Mouse (Mus musculus): Measurements from ENCODE around the gene Park7. TPM values are rescaled to one million over a fixed set of nuclear protein-coding genes. Genes with fewer than 3 reads are reported as not detected.

Gene Park7
- 287 and 319 TPM in 2 replicates for polyA plus RNA-seq (2015; fragmentation: Nextera tagmentation; extraction: Ambion mirVana)

GRCm38 (mm10) chr4:150914290-150914733, at the start of gene Park7, which contains the start of gene Tnfrsf9:
Park7 (minus strand) TSS chr4:150914437.
Tnfrsf9 (plus strand) TSS chr4:150914562.
- Histone ChIP-seq H3K9me3 (replicated peaks) (no peaks in the 10 kb centered on the region), H3K9ac (peak within 1 kb of the TSS; percentile 68), H3K27me3 (no peaks in the 10 kb centered on the region), H3K4me1 (replicated peaks) (peaks cover 17% of the 10 kb centered on the region), H3K4me3 (peak within 1 kb of the TSS; percentile 70), H3K27ac (peak within 1 kb of the TSS; percentile 86), H3K4me2 (peak within 1 kb of the TSS; percentile 69), H3K36me3 (no peaks in the 10 kb centered on the region)
- peak; percentile 83 for ATAC-seq (replicated peaks; ENCODE audit: insufficient number of reproducible peaks, insufficient read depth, low FRiP score, low read depth)
- WGBS, result 0% methylated on average over 48 of the region's 48 CpGs

- H3K4me3 ChIP-seq, result no peak overlapping the region
- H3K4me1 ChIP-seq (replicated peaks), result 0 out of 2 replicates have a peak, but pooled peaks cover 4% of the 10 kb centered on the region
- WGBS, result 68% methylated on average over 2 of the region's 2 CpGs
- H3K9ac ChIP-seq, result no peak overlapping the region
- no peak overlapping the region for H3K4me2 ChIP-seq
- no peaks in the 10 kb centered on the region for H3K27me3 ChIP-seq
- no peak for ATAC-seq (replicated peaks; ENCODE audit: insufficient number of reproducible peaks, insufficient read depth, low FRiP score, low read depth)
- H3K36me3 ChIP-seq, result no peaks in the 10 kb centered on the region
- H3K27ac ChIP-seq, result no peak overlapping the region
- H3K9me3 ChIP-seq (replicated peaks), result no peaks in the 10 kb centered on the region
Measured at GRCm38 (mm10) chr4:150963711-150964110, 49.5 kb upstream of the Park7 start.

- Histone ChIP-seq H3K9ac (no peak overlapping the region), H3K27me3 (no peaks in the 10 kb centered on the region), H3K9me3 (replicated peaks) (no peaks in the 10 kb centered on the region), H3K4me1 (replicated peaks) (0 out of 2 replicates have a peak, but pooled peaks cover 4% of the 10 kb centered on the region), H3K36me3 (no peaks in the 10 kb centered on the region), H3K27ac (no peak overlapping the region), H3K4me2 (no peak overlapping the region), H3K4me3 (no peak overlapping the region)
- no peak for ATAC-seq (replicated peaks; ENCODE audit: insufficient number of reproducible peaks, insufficient read depth, low FRiP score, low read depth)
- WGBS, result 39% methylated on average over 6 of the region's 6 CpGs
Measured at GRCm38 (mm10) chr4:150962231-150962630, 48.0 kb upstream of the Park7 start.

GRCm38 (mm10) chr4:150958536-150958935, 44.3 kb upstream of the Park7 start:
- WGBS, result 71% methylated on average over 7 of the region's 7 CpGs
- no peak for ATAC-seq (replicated peaks; ENCODE audit: insufficient number of reproducible peaks, insufficient read depth, low FRiP score, low read depth)

GRCm38 (mm10) chr4:150957106-150957458, 42.8 kb upstream of the Park7 start:
- WGBS, result 54% methylated on average over 1 of the region's 1 CpGs
- H3K27me3 ChIP-seq, result no peaks in the 10 kb centered on the region
- no peaks in the 10 kb centered on the region for H3K9me3 ChIP-seq (replicated peaks)
- H3K9ac ChIP-seq, result no peak overlapping the region
- no peaks in the 10 kb centered on the region for H3K4me1 ChIP-seq (replicated peaks)
- no peak overlapping the region for H3K4me2 ChIP-seq
- no peak overlapping the region for H3K4me3 ChIP-seq
- no peak overlapping the region for H3K27ac ChIP-seq
- H3K36me3 ChIP-seq, result no peaks in the 10 kb centered on the region
- no peak for ATAC-seq (replicated peaks; ENCODE audit: insufficient number of reproducible peaks, insufficient read depth, low FRiP score, low read depth)

More at GRCm38 (mm10) chr4:150958536-150958935, 44.3 kb upstream of the Park7 start:
- Histone ChIP-seq H3K36me3 (no peaks in the 10 kb centered on the region), H3K4me2 (no peak overlapping the region), H3K4me1 (replicated peaks) (no peaks in the 10 kb centered on the region), H3K9ac (no peak overlapping the region), H3K27ac (no peak overlapping the region), H3K9me3 (replicated peaks) (no peaks in the 10 kb centered on the region), H3K27me3 (no peaks in the 10 kb centered on the region), H3K4me3 (no peak overlapping the region)

GRCm38 (mm10) chr4:150956369-150957105, 42.3 kb upstream of the Park7 start:
- Histone ChIP-seq H3K27me3 (no peaks in the 10 kb centered on the region), H3K36me3 (no peaks in the 10 kb centered on the region), H3K4me2 (no peak overlapping the region), H3K27ac (no peak overlapping the region), H3K9me3 (replicated peaks) (no peaks in the 10 kb centered on the region), H3K4me3 (no peak overlapping the region), H3K4me1 (replicated peaks) (no peaks in the 10 kb centered on the region), H3K9ac (no peak overlapping the region)
- ATAC-seq (replicated peaks; ENCODE audit: insufficient number of reproducible peaks, insufficient read depth, low FRiP score, low read depth), result no peak
- WGBS, result 53% methylated on average over 13 of the region's 13 CpGs

- no peaks in the 10 kb centered on the region for H3K27me3 ChIP-seq
- H3K4me2 ChIP-seq, result no peak overlapping the region
- H3K9ac ChIP-seq, result no peak overlapping the region
- H3K4me1 ChIP-seq (replicated peaks), result no peaks in the 10 kb centered on the region
- 70% methylated on average over 10 of the region's 10 CpGs for WGBS
- ATAC-seq (replicated peaks; ENCODE audit: insufficient number of reproducible peaks, insufficient read depth, low FRiP score, low read depth), result no peak
- no peaks in the 10 kb centered on the region for H3K36me3 ChIP-seq
- no peaks in the 10 kb centered on the region for H3K9me3 ChIP-seq (replicated peaks)
- H3K4me3 ChIP-seq, result no peak overlapping the region
- no peak overlapping the region for H3K27ac ChIP-seq
Measured at GRCm38 (mm10) chr4:150950972-150951371, 36.7 kb upstream of the Park7 start.

- Histone ChIP-seq H3K36me3 (no peaks in the 10 kb centered on the region), H3K4me1 (replicated peaks) (no peaks in the 10 kb centered on the region), H3K27me3 (no peaks in the 10 kb centered on the region), H3K27ac (no peak overlapping the region), H3K9ac (no peak overlapping the region), H3K4me2 (no peak overlapping the region), H3K9me3 (replicated peaks) (no peaks in the 10 kb centered on the region), H3K4me3 (no peak overlapping the region)
- WGBS, result 87% methylated on average over 7 of the region's 7 CpGs
- no peak for ATAC-seq (replicated peaks; ENCODE audit: insufficient number of reproducible peaks, insufficient read depth, low FRiP score, low read depth)
Measured at GRCm38 (mm10) chr4:150944707-150945106, 30.5 kb upstream of the Park7 start.

GRCm38 (mm10) chr4:150939991-150940651, 25.9 kb upstream of the Park7 start:
- Histone ChIP-seq H3K9ac (no peak overlapping the region), H3K27ac (no peak overlapping the region), H3K27me3 (no peaks in the 10 kb centered on the region), H3K4me2 (no peak overlapping the region), H3K4me1 (replicated peaks) (peaks cover 9% of the 10 kb centered on the region), H3K4me3 (no peak overlapping the region), H3K9me3 (replicated peaks) (no peaks in the 10 kb centered on the region), H3K36me3 (no peaks in the 10 kb centered on the region)
- ATAC-seq (replicated peaks; ENCODE audit: insufficient number of reproducible peaks, insufficient read depth, low FRiP score, low read depth), result 0 out of 2 replicates have a peak, but pooled peaks have one; percentile 31
- WGBS, result 61% methylated on average over 13 of the region's 13 CpGs

- Histone ChIP-seq H3K9me3 (replicated peaks) (no peaks in the 10 kb centered on the region), H3K27me3 (no peaks in the 10 kb centered on the region), H3K27ac (no peak overlapping the region), H3K4me3 (peak overlapping the region; percentile 18; the same call in 1 of the 2 replicates), H3K4me2 (peak overlapping the region; percentile 44), H3K9ac (no peak overlapping the region; the same call in 1 of the 2 replicates), H3K4me1 (replicated peaks) (peaks cover 9% of the 10 kb centered on the region), H3K36me3 (no peaks in the 10 kb centered on the region)
- ATAC-seq (replicated peaks; ENCODE audit: insufficient number of reproducible peaks, insufficient read depth, low FRiP score, low read depth), result no peak
- 19% methylated on average over 14 of the region's 14 CpGs for WGBS
Measured at GRCm38 (mm10) chr4:150938063-150938452, 23.8 kb upstream of the Park7 start.

GRCm38 (mm10) chr4:150937293-150938062, 23.2 kb upstream of the Park7 start:
- H3K27ac ChIP-seq, result no peak overlapping the region
- H3K4me1 ChIP-seq (replicated peaks), result peaks cover 9% of the 10 kb centered on the region

More at GRCm38 (mm10) chr4:150937293-150938062, 23.2 kb upstream of the Park7 start:
- H3K9ac ChIP-seq, result no peak overlapping the region; the same call in 1 of the 2 replicates
- H3K4me3 ChIP-seq, result peak overlapping the region; percentile 18; the same call in 1 of the 2 replicates
- WGBS, result 65% methylated on average over 16 of the region's 16 CpGs
- no peaks in the 10 kb centered on the region for H3K9me3 ChIP-seq (replicated peaks)
- no peak for ATAC-seq (replicated peaks; ENCODE audit: insufficient number of reproducible peaks, insufficient read depth, low FRiP score, low read depth)
- no peaks in the 10 kb centered on the region for H3K36me3 ChIP-seq
- H3K27me3 ChIP-seq, result no peaks in the 10 kb centered on the region
- H3K4me2 ChIP-seq, result peak overlapping the region; percentile 44
